Mouse (Mus musculus) liver, embryonic 14.5 days (tissue): ENCODE measurements around the gene Cpvl. TPM values are rescaled to one million over a fixed set of nuclear protein-coding genes. Genes with fewer than 3 reads are reported as not detected.
A peak's percentile ranks its signal among the peaks of the same experiment; 100 is the strongest.

Source experiments
- ATAC-seq: fragments of 200-750 bp; cut with Nextera tagmentation; 2 replicates; pipeline ENCODE4 v1.8.0; 2017; ENCODE audit warnings: moderate number of reproducible peaks, mild to moderate bottlenecking, moderate library complexity; ENCODE audit not compliant: insufficient read depth
- DNase-seq, 3 experiments: peaks; one replicate each; pipeline ENCODE4 v3.0.0-alpha.2; 2012 to 2013; ENCODE audit warnings: low read depth in 3 of 3, low spot score in 3 of 3
- H3K27ac ChIP-seq: fragments of 300-500 bp; sonication (generic); 2 replicates; pipeline ENCODE4 v1.5.1; 2014; ENCODE audit warnings: moderate library complexity, mild to moderate bottlenecking, control low read depth, inconsistent platforms
- H3K27me3 ChIP-seq: fragments of 300-500 bp; sonication (generic); 2 replicates; pipeline ENCODE4 v1.6.1; 2014; ENCODE audit warnings: mild to moderate bottlenecking, low read length, moderate library complexity; ENCODE audit not compliant: control insufficient read depth, insufficient read depth
- H3K36me3 ChIP-seq: fragments of 300-500 bp; sonication (generic); replicated peaks from 2 replicates; pipeline ENCODE4 v1.6.1; 2014; ENCODE audit warnings: low read depth; ENCODE audit not compliant: control insufficient read depth, insufficient read depth
- H3K4me1 ChIP-seq, 2 experiments: fragments of 200-500 bp in 1 of 2; fragments of 300-500 bp in 1 of 2; sonication (generic) in 1 of 2; replicated peaks; 2 replicates each; pipeline ENCODE4 v1.6.1; 2012 to 2014; ENCODE audit warnings: antibody characterized with exemption in 1 of 2, inconsistent platforms in 1 of 2, low read length in 1 of 2; ENCODE audit not compliant: control insufficient read depth in 2 of 2, insufficient read depth in 2 of 2
- H3K4me2 ChIP-seq: fragments of 300-500 bp; sonication (generic); 2 replicates; pipeline ENCODE4 v1.6.1; 2014; ENCODE audit warnings: low read depth, mild to moderate bottlenecking, control low read depth, moderate library complexity
- H3K4me3 ChIP-seq, 2 experiments: fragments of 200-500 bp in 1 of 2; fragments of 300-500 bp in 1 of 2; sonication (generic) in 1 of 2; 2 replicates each; pipeline ENCODE4 v1.5.1; 2012 to 2014; ENCODE audit warnings: low read depth in 2 of 2, low read length in 2 of 2, mild to moderate bottlenecking in 2 of 2, control low read depth in 1 of 2, inconsistent platforms in 1 of 2, moderate library complexity in 1 of 2; ENCODE audit not compliant: insufficient read depth in 1 of 2
- H3K9ac ChIP-seq: fragments of 300-500 bp; sonication (generic); replicated peaks from 2 replicates; pipeline ENCODE4 v1.6.1; 2014; ENCODE audit warnings: mild to moderate bottlenecking, control low read depth, moderate library complexity
- H3K9me3 ChIP-seq: fragments of 300-500 bp; sonication (generic); 2 replicates; pipeline ENCODE4 v1.6.1; 2016; ENCODE audit warnings: low read length, mixed read lengths; ENCODE audit not compliant: control insufficient read depth
- CTCF ChIP-seq: IDR thresholded peaks from 2 replicates; pipeline ENCODE4 v1.5.1; 2016; ENCODE audit warnings: antibody characterized with exemption, low read depth, control low read depth
- EP300 ChIP-seq: IDR thresholded peaks from 2 replicates; pipeline ENCODE4 v1.6.1; 2016; ENCODE audit warnings: antibody characterized with exemption, low read depth
- WGBS: fragments of 180-500 bp; shearing (Covaris S2); extraction: QIAGEN DNeasy Blood & Tissue Kit; methylation state at CpG from one replicate; pipeline ENCODE4 v1.1.7; 2014; ENCODE audit not compliant: insufficient replicate concordance; 5-methylcytosine and 5-hydroxymethylcytosine counted together
- polyA plus RNA-seq, 2 experiments: library from polyadenylated mRNA; depleted of rRNA in 1 of 2; stranded (reverse) in 1 of 2; unstranded in 1 of 2; fragments of >200 nt; fragmentation: Nextera tagmentation in 1 of 2; extraction: Ambion mirVana in 1 of 2; gene quantifications; 2 replicates each; pipeline versions ENCODE4 v1.2.1 to v1.2.3; 2012 to 2014

Gene Cpvl
- polyA plus RNA-seq, 2 experiments = not detected

- peak overlapping the region; percentile 28 for H3K4me2 ChIP-seq
- DNase-seq = no peak
Measured at GRCm38 (mm10) chr6:53880530-53881234, 97.8 kb downstream of the Cpvl start.

GRCm38 (mm10) chr6:53879567-53879966 is 98.9 kb downstream of the Cpvl start:
- Histone ChIP-seq H3K36me3 (no peaks in the 10 kb centered on the region), H3K27me3 (no peaks in the 10 kb centered on the region), H3K9ac (no peak overlapping the region), H3K9me3 (no peaks in the 10 kb centered on the region), H3K4me3 (no peak overlapping the region), H3K4me2 (no peak overlapping the region), H3K4me1 (no peaks in the 10 kb centered on the region), H3K27ac (no peak overlapping the region)
- ATAC-seq (no peak), DNase-seq (no peak)
- TF ChIP-seq CTCF (no peak), EP300 (no peak)
- WGBS = 61% methylated on average over 8 of the region's 8 CpGs

More at GRCm38 (mm10) chr6:53880530-53881234, 97.8 kb downstream of the Cpvl start:
- ATAC-seq = no peak
- no peaks in the 10 kb centered on the region for H3K27me3 ChIP-seq
- no peak for TF ChIP-seq EP300
- no peak for TF ChIP-seq CTCF
- H3K4me3 ChIP-seq = no peak overlapping the region; a peak in 1 of 4 replicates
- no peaks in the 10 kb centered on the region for H3K9me3 ChIP-seq
- H3K36me3 ChIP-seq = no peaks in the 10 kb centered on the region
- WGBS = 13% methylated on average over 14 of the region's 14 CpGs
- H3K27ac ChIP-seq = no peak overlapping the region
- H3K4me1 ChIP-seq = no peaks in the 10 kb centered on the region
- H3K9ac ChIP-seq = no peak overlapping the region

- 64% methylated on average over 9 of the region's 9 CpGs for WGBS
- no peaks in the 10 kb centered on the region for H3K4me1 ChIP-seq
Measured at GRCm38 (mm10) chr6:53874881-53875429, 103.5 kb downstream of the Cpvl start.

GRCm38 (mm10) chr6:53871903-53872302 is 106.6 kb downstream of the Cpvl start:
- DNase-seq (no peak), ATAC-seq (no peak)
- Histone ChIP-seq H3K4me2 (no peak overlapping the region), H3K4me1 (no peaks in the 10 kb centered on the region), H3K9ac (no peak overlapping the region), H3K36me3 (no peaks in the 10 kb centered on the region), H3K27ac (no peak overlapping the region), H3K9me3 (no peaks in the 10 kb centered on the region), H3K27me3 (no peaks in the 10 kb centered on the region), H3K4me3 (no peak overlapping the region)
- no peak for TF ChIP-seq EP300
- TF ChIP-seq CTCF = no peak
- WGBS = 73% methylated on average over 6 of the region's 6 CpGs

More at GRCm38 (mm10) chr6:53874881-53875429, 103.5 kb downstream of the Cpvl start:
- H3K27ac ChIP-seq = no peak overlapping the region
- no peaks in the 10 kb centered on the region for H3K27me3 ChIP-seq
- no peak overlapping the region for H3K9ac ChIP-seq
- DNase-seq (no peak), ATAC-seq (no peak)
- H3K4me3 ChIP-seq = no peak overlapping the region
- H3K4me2 ChIP-seq = no peak overlapping the region
- no peaks in the 10 kb centered on the region for H3K9me3 ChIP-seq
- no peak for TF ChIP-seq CTCF
- TF ChIP-seq EP300 = no peak
- H3K36me3 ChIP-seq = no peaks in the 10 kb centered on the region

- H3K9me3 ChIP-seq = no peaks in the 10 kb centered on the region
- H3K36me3 ChIP-seq = no peaks in the 10 kb centered on the region
- no peak overlapping the region for H3K9ac ChIP-seq
- 36% methylated on average over 2 of the region's 2 CpGs for WGBS
- TF ChIP-seq EP300 (no peak), CTCF (no peak)
- DNase-seq (no peak), ATAC-seq (no peak)
- H3K27ac ChIP-seq = no peak overlapping the region
- no peaks in the 10 kb centered on the region for H3K4me1 ChIP-seq
- no peak overlapping the region for H3K4me2 ChIP-seq
- H3K4me3 ChIP-seq = no peak overlapping the region
- H3K27me3 ChIP-seq = no peaks in the 10 kb centered on the region
Measured at GRCm38 (mm10) chr6:53863011-53863410, 115.5 kb downstream of the Cpvl start.
